Mouse (Mus musculus): Measurements from ENCODE around the gene Mrps23. TPM values are rescaled to one million over a fixed set of nuclear protein-coding genes. Genes with fewer than 3 reads are reported as not detected.

The Mrps23 gene
- polyA plus RNA-seq, 1 experiment from 2014 or later = 55.4 TPM

GRCm38 (mm10) chr11:88251972-88252766, 48.0 kb downstream of the Mrps23 start:
- WGBS = 14% methylated on average over 22 of the region's 22 CpGs
- Histone ChIP-seq H3K27me3 (ENCODE audit: control insufficient read depth, insufficient read depth, low read length) (no peaks in the 10 kb centered on the region), H3K9ac (ENCODE audit: low read length) (no peak overlapping the region), H3K4me1 (replicated peaks; ENCODE audit: control insufficient read depth, insufficient read depth) (no peaks in the 10 kb centered on the region), H3K9me3 (ENCODE audit: control insufficient read depth, low read length) (no peaks in the 10 kb centered on the region), H3K4me3 (ENCODE audit: low read depth, low read length) (no peak overlapping the region), H3K4me2 (replicated peaks; ENCODE audit: low read depth) (peak overlapping the region; percentile 45; the same call in 1 of the 2 replicates), H3K36me3 (ENCODE audit: control insufficient read depth, insufficient read depth, low read length) (no peaks in the 10 kb centered on the region), H3K27ac (replicated peaks) (no peak overlapping the region)
- TF ChIP-seq CTCF (IDR thresholded peaks at IDR 0.05; ENCODE audit: low read depth) (peak; percentile 99), EP300 (optimal IDR thresholded peaks at IDR 0.05) (no peak)
- ATAC-seq (ENCODE audit: low FRiP score, low TSS enrichment) = peak; percentile 89
- DNase-seq (ENCODE audit: low spot score) = peak; percentile 84

DNA sequence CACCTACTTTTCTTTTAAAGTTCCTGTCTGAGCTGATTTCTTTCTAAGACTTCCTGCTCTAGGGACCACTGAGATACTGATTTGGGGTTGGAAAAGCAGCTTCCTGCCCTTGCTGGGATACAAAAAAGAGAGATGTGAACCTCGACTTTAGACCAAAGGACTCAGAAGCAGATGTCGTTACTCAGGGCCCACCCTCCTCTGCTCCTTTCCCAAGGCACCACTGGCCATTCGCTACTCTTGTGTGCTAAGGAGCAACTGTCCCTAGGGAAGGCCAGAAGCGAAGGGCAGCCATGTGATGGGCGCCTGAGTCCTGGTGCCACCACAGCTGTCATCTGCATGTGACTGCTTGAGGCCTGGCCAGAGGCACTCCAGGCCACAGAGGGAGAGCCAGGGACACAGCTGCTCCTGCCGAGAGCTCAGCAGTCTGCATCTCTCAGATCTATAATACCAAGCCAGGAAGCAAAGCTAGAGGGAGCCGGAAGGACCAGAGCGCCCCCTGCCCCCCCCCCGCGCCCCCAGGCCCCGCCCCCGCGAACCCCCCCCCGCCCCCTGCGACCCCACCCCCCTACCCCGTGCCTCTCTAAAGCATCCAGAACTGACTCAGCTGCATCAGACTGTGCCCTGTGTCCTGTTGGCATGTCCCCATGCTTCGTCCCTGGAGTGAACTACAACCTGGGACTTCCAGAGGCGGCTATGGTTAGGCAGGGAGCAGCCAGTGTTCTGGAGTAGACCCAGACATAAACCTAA, 48.8 kb downstream of the Mrps23 start:
- 26% methylated on average over 16 of the region's 18 CpGs for whole genome bisulfite sequencing
- H3K4me3 ChIP-seq (ENCODE audit: low read depth, low read length) = no peak overlapping the region
- no peaks in the 10 kb centered on the region for H3K9me3 ChIP-seq (ENCODE audit: control insufficient read depth, low read length)
- no peak for DNase-seq (ENCODE audit: low spot score)
- H3K4me2 ChIP-seq (replicated peaks; ENCODE audit: low read depth) = no peak overlapping the region
- H3K36me3 ChIP-seq (ENCODE audit: control insufficient read depth, insufficient read depth, low read length) = no peaks in the 10 kb centered on the region
- H3K9ac ChIP-seq (ENCODE audit: low read length) = no peak overlapping the region
- TF ChIP-seq CTCF (IDR thresholded peaks at IDR 0.05; ENCODE audit: low read depth) (no peak), EP300 (optimal IDR thresholded peaks at IDR 0.05) (no peak)
- no peak overlapping the region for H3K27ac ChIP-seq (replicated peaks)
- H3K27me3 ChIP-seq (ENCODE audit: control insufficient read depth, insufficient read depth, low read length) = no peaks in the 10 kb centered on the region
- ATAC-seq (ENCODE audit: low FRiP score, low TSS enrichment) = no peak
- H3K4me1 ChIP-seq (replicated peaks; ENCODE audit: control insufficient read depth, insufficient read depth) = no peaks in the 10 kb centered on the region

- Histone ChIP-seq H3K36me3 (ENCODE audit: control insufficient read depth, insufficient read depth, low read length) (no peaks in the 10 kb centered on the region), H3K4me3 (ENCODE audit: low read depth, low read length) (no peak overlapping the region), H3K4me1 (replicated peaks; ENCODE audit: control insufficient read depth, insufficient read depth) (no peaks in the 10 kb centered on the region), H3K4me2 (replicated peaks; ENCODE audit: low read depth) (no peak overlapping the region), H3K9ac (ENCODE audit: low read length) (no peak overlapping the region), H3K27me3 (ENCODE audit: control insufficient read depth, insufficient read depth, low read length) (no peaks in the 10 kb centered on the region), H3K9me3 (ENCODE audit: control insufficient read depth, low read length) (no peaks in the 10 kb centered on the region), H3K27ac (replicated peaks) (no peak overlapping the region)
- WGBS = 60% methylated on average over 7 of the region's 7 CpGs
- TF ChIP-seq CTCF (IDR thresholded peaks at IDR 0.05; ENCODE audit: low read depth) (no peak), EP300 (optimal IDR thresholded peaks at IDR 0.05) (no peak)
- ATAC-seq (ENCODE audit: low FRiP score, low TSS enrichment) = no peak
- DNase-seq (ENCODE audit: low spot score) = no peak
These were observed 49.5 kb downstream of the Mrps23 start for GRCm38 (mm10) chr11:88253514-88254167.

- Histone ChIP-seq H3K27me3 (ENCODE audit: control insufficient read depth, insufficient read depth, low read length) (no peaks in the 10 kb centered on the region), H3K4me1 (replicated peaks; ENCODE audit: control insufficient read depth, insufficient read depth) (no peaks in the 10 kb centered on the region), H3K9me3 (ENCODE audit: control insufficient read depth, low read length) (no peaks in the 10 kb centered on the region), H3K4me2 (replicated peaks; ENCODE audit: low read depth) (no peak overlapping the region), H3K4me3 (ENCODE audit: low read depth, low read length) (no peak overlapping the region), H3K36me3 (ENCODE audit: control insufficient read depth, insufficient read depth, low read length) (no peaks in the 10 kb centered on the region), H3K9ac (ENCODE audit: low read length) (no peak overlapping the region), H3K27ac (replicated peaks) (no peak overlapping the region)
- no peak for TF ChIP-seq CTCF (IDR thresholded peaks at IDR 0.05; ENCODE audit: low read depth)
- TF ChIP-seq EP300 (optimal IDR thresholded peaks at IDR 0.05) = no peak
- ATAC-seq (ENCODE audit: low FRiP score, low TSS enrichment) (no peak), DNase-seq (ENCODE audit: low spot score) (no peak)
- WGBS = 58% methylated on average over 4 of the region's 4 CpGs
These were observed 53.5 kb downstream of the Mrps23 start for GRCm38 (mm10) chr11:88257700-88258099.

DNA sequence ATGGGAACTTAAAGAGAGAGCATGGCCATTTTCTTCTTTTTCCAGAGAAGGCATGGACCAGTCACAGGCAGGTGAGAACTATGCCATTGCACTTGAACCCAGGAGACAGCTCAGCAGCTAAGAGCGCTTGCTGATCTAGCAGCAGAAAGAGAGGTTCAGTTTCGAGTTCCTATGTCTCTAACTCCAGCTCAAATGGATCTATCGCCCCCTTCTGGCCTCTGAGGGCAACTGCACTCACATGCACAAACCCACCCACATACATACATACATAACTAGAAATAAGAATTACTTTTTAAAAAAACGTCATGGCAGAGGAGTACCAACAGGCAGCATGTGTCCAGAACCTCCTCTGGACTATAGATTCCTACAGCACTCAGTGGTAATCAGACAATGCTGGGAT, 54.0 kb downstream of the Mrps23 start:
- H3K36me3 ChIP-seq (ENCODE audit: control insufficient read depth, insufficient read depth, low read length) = no peaks in the 10 kb centered on the region
- H3K4me2 ChIP-seq (replicated peaks; ENCODE audit: low read depth) = no peak overlapping the region
- WGBS = 79% methylated on average over 4 of the region's 4 CpGs
- TF ChIP-seq EP300 (optimal IDR thresholded peaks at IDR 0.05) (no peak), CTCF (IDR thresholded peaks at IDR 0.05; ENCODE audit: low read depth) (peak; percentile 31; the same call in 1 of the 2 replicates)
- H3K27me3 ChIP-seq (ENCODE audit: control insufficient read depth, insufficient read depth, low read length) = no peaks in the 10 kb centered on the region
- no peaks in the 10 kb centered on the region for H3K4me1 ChIP-seq (replicated peaks; ENCODE audit: control insufficient read depth, insufficient read depth)
- DNase-seq (ENCODE audit: low spot score) (no peak), ATAC-seq (ENCODE audit: low FRiP score, low TSS enrichment) (no peak)
- no peak overlapping the region for H3K9ac ChIP-seq (ENCODE audit: low read length)
- H3K27ac ChIP-seq (replicated peaks) = no peak overlapping the region
- no peaks in the 10 kb centered on the region for H3K9me3 ChIP-seq (ENCODE audit: control insufficient read depth, low read length)
- H3K4me3 ChIP-seq (ENCODE audit: low read depth, low read length) = no peak overlapping the region

Data from stomach, postnatal 0 days (tissue).